Mouse (Mus musculus): ENCODE results near the gene Cdh3. TPM values are rescaled to one million over a fixed set of nuclear protein-coding genes. Genes with fewer than 3 reads are reported as not detected.

The Cdh3 gene
- polyA plus RNA-seq, 1 experiment from 2014 or later = 3.6 TPM

- no peaks in the 10 kb centered on the region for H3K4me1 ChIP-seq (replicated peaks; ENCODE audit: control insufficient read depth, insufficient read depth, low read length)
- peak; percentile 92 for ATAC-seq
- TF ChIP-seq CTCF (IDR thresholded peaks at IDR 0.05; ENCODE audit: low read depth) = peak; percentile 72
- H3K4me3 ChIP-seq (ENCODE audit: low read depth, low read length) = peak within 1 kb of the TSS; percentile 64
- H3K4me2 ChIP-seq (replicated peaks; ENCODE audit: low read depth) = peak within 1 kb of the TSS; percentile 65
- no peaks in the 10 kb centered on the region for H3K9me3 ChIP-seq (ENCODE audit: control insufficient read depth)
- peak within 1 kb of the TSS; percentile 85 for H3K9ac ChIP-seq (ENCODE audit: low read depth, low read length)
- H3K27ac ChIP-seq (ENCODE audit: low read depth, low read length) = peak within 1 kb of the TSS; percentile 81
- 0 out of 2 replicates have a peak, but pooled peaks cover 3% of the 10 kb centered on the region for H3K27me3 ChIP-seq (replicated peaks; ENCODE audit: control insufficient read depth, insufficient read depth, low read length)
- H3K36me3 ChIP-seq (ENCODE audit: control insufficient read depth, insufficient read depth) = no peaks in the 10 kb centered on the region
- under 1% methylated on average over 53 of the region's 53 CpGs for WGBS
These were observed 92.6 kb downstream of the Cdh3 start, which contains the start of gene Cdh1 for GRCm38 (mm10) chr8:106603131-106603819. Gene Cdh1 (plus strand): TSS chr8:106603351.

- H3K27ac ChIP-seq (ENCODE audit: low read depth, low read length) = peak overlapping the region; percentile 81
- H3K27me3 ChIP-seq (replicated peaks; ENCODE audit: control insufficient read depth, insufficient read depth, low read length) = 0 out of 2 replicates have a peak, but pooled peaks cover 3% of the 10 kb centered on the region
- 1% methylated on average over 19 of the region's 19 CpGs for WGBS
These were observed 93.2 kb downstream of the Cdh3 start for GRCm38 (mm10) chr8:106603933-106604332.

GRCm38 (mm10) chr8:106605657-106606056 lies 95.0 kb downstream of the Cdh3 start:
- H3K27ac ChIP-seq (ENCODE audit: low read depth, low read length) = no peak overlapping the region
- H3K9ac ChIP-seq (ENCODE audit: low read depth, low read length) = no peak overlapping the region
- no peaks in the 10 kb centered on the region for H3K9me3 ChIP-seq (ENCODE audit: control insufficient read depth)
- no peaks in the 10 kb centered on the region for H3K36me3 ChIP-seq (ENCODE audit: control insufficient read depth, insufficient read depth)
- peak overlapping the region; percentile 64 for H3K4me3 ChIP-seq (ENCODE audit: low read depth, low read length)
- ATAC-seq = no peak
- H3K4me1 ChIP-seq (replicated peaks; ENCODE audit: control insufficient read depth, insufficient read depth, low read length) = peaks cover 5% of the 10 kb centered on the region; the same call in 1 of the 2 replicates
- no peak for TF ChIP-seq CTCF (IDR thresholded peaks at IDR 0.05; ENCODE audit: low read depth)
- WGBS = 28% methylated on average over 7 of the region's 7 CpGs
- peak overlapping the region; percentile 65 for H3K4me2 ChIP-seq (replicated peaks; ENCODE audit: low read depth)
- H3K27me3 ChIP-seq (replicated peaks; ENCODE audit: control insufficient read depth, insufficient read depth, low read length) = 0 out of 2 replicates have a peak, but pooled peaks cover 3% of the 10 kb centered on the region

More at GRCm38 (mm10) chr8:106603933-106604332, 93.2 kb downstream of the Cdh3 start:
- Histone ChIP-seq H3K4me3 (ENCODE audit: low read depth, low read length) (peak overlapping the region; percentile 64), H3K36me3 (ENCODE audit: control insufficient read depth, insufficient read depth) (no peaks in the 10 kb centered on the region), H3K9ac (ENCODE audit: low read depth, low read length) (peak overlapping the region; percentile 85), H3K4me2 (replicated peaks; ENCODE audit: low read depth) (peak overlapping the region; percentile 65), H3K9me3 (ENCODE audit: control insufficient read depth) (no peaks in the 10 kb centered on the region), H3K4me1 (replicated peaks; ENCODE audit: control insufficient read depth, insufficient read depth, low read length) (no peaks in the 10 kb centered on the region)
- no peak for ATAC-seq
- no peak for TF ChIP-seq CTCF (IDR thresholded peaks at IDR 0.05; ENCODE audit: low read depth)

GRCm38 (mm10) chr8:106606121-106606520 lies 95.4 kb downstream of the Cdh3 start:
- Histone ChIP-seq H3K4me3 (ENCODE audit: low read depth, low read length) (no peak overlapping the region), H3K4me1 (replicated peaks; ENCODE audit: control insufficient read depth, insufficient read depth, low read length) (peaks cover 7% of the 10 kb centered on the region; the same call in 1 of the 2 replicates), H3K27me3 (replicated peaks; ENCODE audit: control insufficient read depth, insufficient read depth, low read length) (0 out of 2 replicates have a peak, but pooled peaks cover 3% of the 10 kb centered on the region), H3K4me2 (replicated peaks; ENCODE audit: low read depth) (peak overlapping the region; percentile 65), H3K9me3 (ENCODE audit: control insufficient read depth) (no peaks in the 10 kb centered on the region), H3K9ac (ENCODE audit: low read depth, low read length) (no peak overlapping the region), H3K36me3 (ENCODE audit: control insufficient read depth, insufficient read depth) (no peaks in the 10 kb centered on the region), H3K27ac (ENCODE audit: low read depth, low read length) (0 out of 2 replicates have a peak overlapping the region, but pooled peaks have one; percentile 21)
- ATAC-seq = no peak
- no peak for TF ChIP-seq CTCF (IDR thresholded peaks at IDR 0.05; ENCODE audit: low read depth)
- WGBS = 20% methylated on average over 4 of the region's 4 CpGs

- 0 out of 2 replicates have a peak, but pooled peaks cover 3% of the 10 kb centered on the region for H3K27me3 ChIP-seq (replicated peaks; ENCODE audit: control insufficient read depth, insufficient read depth, low read length)
- WGBS = 28% methylated on average over 15 of the region's 15 CpGs
- H3K4me1 ChIP-seq (replicated peaks; ENCODE audit: control insufficient read depth, insufficient read depth, low read length) = peaks cover 10% of the 10 kb centered on the region; the same call in 1 of the 2 replicates
- H3K4me2 ChIP-seq (replicated peaks; ENCODE audit: low read depth) = peak overlapping the region; percentile 65
- TF ChIP-seq CTCF (IDR thresholded peaks at IDR 0.05; ENCODE audit: low read depth) = no peak
- ATAC-seq = no peak
- H3K4me3 ChIP-seq (ENCODE audit: low read depth, low read length) = no peak overlapping the region
- peak overlapping the region; percentile 21; the same call in 1 of the 2 replicates for H3K27ac ChIP-seq (ENCODE audit: low read depth, low read length)
- H3K36me3 ChIP-seq (ENCODE audit: control insufficient read depth, insufficient read depth) = no peaks in the 10 kb centered on the region
- no peaks in the 10 kb centered on the region for H3K9me3 ChIP-seq (ENCODE audit: control insufficient read depth)
- no peak overlapping the region; the same call in 1 of the 2 replicates for H3K9ac ChIP-seq (ENCODE audit: low read depth, low read length)
These were observed 96.0 kb downstream of the Cdh3 start for GRCm38 (mm10) chr8:106606601-106607145.

Other genes starting within 250 kb of the Cdh3 start
- gene Smpd3, start 172.9 kb upstream of the Cdh3 start, polyA plus RNA-seq (2015; fragmentation: Nextera tagmentation; extraction: Ambion mirVana) = 10.6 and 11.8 TPM in 2 replicates
- 5.6 and 6.6 TPM in 2 replicates for gene Zfp90, start 95.6 kb upstream of the Cdh3 start, polyA plus RNA-seq (2015; fragmentation: Nextera tagmentation; extraction: Ambion mirVana)
- gene 6030452D12Rik, start 10.4 kb upstream of the Cdh3 start, polyA plus RNA-seq (2015; fragmentation: Nextera tagmentation; extraction: Ambion mirVana) = not detected in 2 replicates
- 8.8 and 9.2 TPM in 2 replicates for gene Gm10073, start 62.6 kb downstream of the Cdh3 start, polyA plus RNA-seq (2015; fragmentation: Nextera tagmentation; extraction: Ambion mirVana)
- 82.1 and 88.1 TPM in 2 replicates for gene Cdh1, start 92.5 kb downstream of the Cdh3 start, polyA plus RNA-seq (2015; fragmentation: Nextera tagmentation; extraction: Ambion mirVana)
- 1.7 and 1.9 TPM in 2 replicates for gene Tango6, start 172.2 kb downstream of the Cdh3 start, polyA plus RNA-seq (2015; fragmentation: Nextera tagmentation; extraction: Ambion mirVana)

Measured in intestine, postnatal 0 days (tissue).